14 mouse cellular contexts compared by ENCODE assay signal in the genomic region with DNA sequence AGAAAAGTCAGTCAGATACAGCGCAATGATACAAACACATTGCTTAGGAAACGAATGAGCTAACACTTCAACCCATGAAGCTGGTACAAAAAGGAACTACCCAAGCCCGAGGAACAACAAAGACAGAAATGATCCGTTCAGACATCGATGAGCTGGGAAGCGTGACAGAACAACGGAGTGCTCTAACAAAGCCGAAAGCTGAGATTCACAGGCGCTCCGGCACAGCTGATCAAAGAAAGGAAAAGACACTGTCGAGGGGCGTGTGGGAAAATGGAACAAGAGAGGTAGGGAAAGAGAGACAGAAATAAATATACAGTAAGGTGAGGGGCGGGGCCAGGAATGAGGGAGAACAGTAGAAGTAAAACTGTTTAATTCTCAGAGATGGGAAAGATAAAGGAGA. TPM values are rescaled to one million over a fixed set of nuclear protein-coding genes. Genes with fewer than 3 reads are reported as not detected.
A peak's percentile ranks its signal among the peaks of the same experiment; 100 is the strongest.
DNase-seq lines count a peak whose midpoint lies in the region; ATAC-seq and TF ChIP-seq lines count a peak whose summit lies in the region.
"Had no signal": no experiment of that assay in that cellular context is flagged by ENCODE, and none has a peak within 500 bp of the region (broad histone marks: within the 10 kb centered on the region; RNA-seq: fewer than 3 reads in every experiment).

No protein-coding gene starts in this region.

- WGBS in embryonic facial prominence, embryonic 10.5 days = 78% methylated on average over 13 of the region's 13 CpGs
- WGBS in forebrain, embryonic 13.5 days = 44% methylated on average over 13 of the region's 13 CpGs
- 25% methylated on average over 13 of the region's 13 CpGs for WGBS in hindbrain, postnatal 0 days
- WGBS in neural tube, embryonic 12.5 days = 39% methylated on average over 13 of the region's 13 CpGs

- ATAC-seq in forebrain, embryonic 13.5 days = peak; percentile 69
- ATAC-seq in hindbrain, postnatal 0 days = peak; percentile 36; the same call in 1 of the 2 replicates
- ATAC-seq in neural tube, embryonic 12.5 days (ENCODE audit: low FRiP score, low read depth) = peak; percentile 63
- ATAC-seq: Patski had no signal

- DNase-seq in embryonic facial prominence, embryonic 10.5 days (ENCODE audit: low spot score) = no peak
- DNase-seq in hindbrain, postnatal 0 days (ENCODE audit: low spot score) = peak; percentile 25
- no peak for DNase-seq in thymus, adult 18-20 months
- DNase-seq in lung, postnatal 25 days (ENCODE audit: low spot score) = no peak
- no peak for DNase-seq in urinary bladder, postnatal 14 days (ENCODE audit: low spot score)
- DNase-seq: adrenal gland, adult 8-10 months; heart, adult 18-20 months; heart, postnatal 36 days; kidney, postnatal 36 days; liver, embryonic 13.5 days had no signal

- H3K9ac ChIP-seq in forebrain, embryonic 13.5 days = 0 out of 2 replicates have a peak overlapping the region, but pooled peaks have one; percentile 6
- H3K9ac ChIP-seq in hindbrain, postnatal 0 days (replicated peaks; ENCODE audit: low read length) = no peak overlapping the region
- no peak overlapping the region for H3K9ac ChIP-seq in neural tube, embryonic 12.5 days
- H3K9ac ChIP-seq: liver, embryonic 13.5 days had no signal

- H3K4me2 ChIP-seq in forebrain, embryonic 13.5 days = peak overlapping the region; percentile 17; the same call in 1 of the 2 replicates
- peak overlapping the region; percentile 22; the same call in 1 of the 2 replicates for H3K4me2 ChIP-seq in hindbrain, postnatal 0 days (ENCODE audit: low read depth, low read length)
- peak overlapping the region; percentile 36 for H3K4me2 ChIP-seq in neural tube, embryonic 12.5 days (replicated peaks)
- H3K4me2 ChIP-seq: liver, embryonic 13.5 days had no signal

- H3K4me3 ChIP-seq in embryonic facial prominence, embryonic 10.5 days = no peak overlapping the region
- no peak overlapping the region for H3K4me3 ChIP-seq in forebrain, embryonic 13.5 days
- H3K4me3 ChIP-seq in hindbrain, postnatal 0 days (ENCODE audit: low read length) = no peak overlapping the region
- H3K4me3 ChIP-seq in neural tube, embryonic 12.5 days = no peak overlapping the region
- H3K4me3 ChIP-seq: liver, embryonic 13.5 days had no signal

- no peak for TF ChIP-seq CTCF in hindbrain, postnatal 0 days (IDR thresholded peaks at IDR 0.05; ENCODE audit: low read depth)

- peaks cover 25% of the 10 kb centered on the region for H3K4me1 ChIP-seq in embryonic facial prominence, embryonic 10.5 days
- peaks cover 28% of the 10 kb centered on the region for H3K4me1 ChIP-seq in forebrain, embryonic 13.5 days
- H3K4me1 ChIP-seq in hindbrain, postnatal 0 days (ENCODE audit: insufficient read depth, low read length) = no peaks in the 10 kb centered on the region; the same call in 1 of the 2 replicates
- H3K4me1 ChIP-seq in neural tube, embryonic 12.5 days = peaks cover 32% of the 10 kb centered on the region

- H3K36me3 ChIP-seq in embryonic facial prominence, embryonic 10.5 days (replicated peaks) = no peaks in the 10 kb centered on the region
- no peaks in the 10 kb centered on the region for H3K36me3 ChIP-seq in forebrain, embryonic 13.5 days (ENCODE audit: poor library complexity, severe bottlenecking)
- no peaks in the 10 kb centered on the region for H3K36me3 ChIP-seq in hindbrain, postnatal 0 days (ENCODE audit: insufficient read depth, low read length)
- no peaks in the 10 kb centered on the region for H3K36me3 ChIP-seq in neural tube, embryonic 12.5 days
- H3K36me3 ChIP-seq: liver, embryonic 13.5 days had no signal

- H3K27ac ChIP-seq in embryonic facial prominence, embryonic 10.5 days (replicated peaks) = peak overlapping the region; percentile 30
- H3K27ac ChIP-seq in forebrain, embryonic 13.5 days = peak overlapping the region; percentile 69
- peak overlapping the region; percentile 32; the same call in 1 of the 2 replicates for H3K27ac ChIP-seq in hindbrain, postnatal 0 days
- peak overlapping the region; percentile 28; the same call in 1 of the 2 replicates for H3K27ac ChIP-seq in neural tube, embryonic 12.5 days
- H3K27ac ChIP-seq: liver, embryonic 13.5 days had no signal

- H3K27me3 ChIP-seq in embryonic facial prominence, embryonic 10.5 days (replicated peaks; ENCODE audit: low read depth, poor library complexity, severe bottlenecking) = no peaks in the 10 kb centered on the region
- H3K27me3 ChIP-seq in forebrain, embryonic 13.5 days = no peaks in the 10 kb centered on the region
- no peaks in the 10 kb centered on the region for H3K27me3 ChIP-seq in hindbrain, postnatal 0 days (ENCODE audit: insufficient read depth, low read length)
- no peaks in the 10 kb centered on the region for H3K27me3 ChIP-seq in neural tube, embryonic 12.5 days (replicated peaks)
- H3K27me3 ChIP-seq: CH12.LX; liver, embryonic 13.5 days; Patski had no signal

- H3K9me3 ChIP-seq in embryonic facial prominence, embryonic 10.5 days = no peaks in the 10 kb centered on the region
- no peaks in the 10 kb centered on the region for H3K9me3 ChIP-seq in forebrain, embryonic 13.5 days (replicated peaks)
- no peaks in the 10 kb centered on the region for H3K9me3 ChIP-seq in hindbrain, postnatal 0 days (ENCODE audit: low read length)
- no peaks in the 10 kb centered on the region for H3K9me3 ChIP-seq in neural tube, embryonic 12.5 days
- H3K9me3 ChIP-seq: liver, embryonic 13.5 days had no signal

RNA-seq across cellular contexts. Expression of gene Hhat, which starts 15.8 kb away (rescaled TPM):
- polyA plus RNA-seq in embryonic facial prominence, embryonic 10.5 days (2016; fragmentation: Nextera tagmentation; extraction: Ambion mirVana) = 9.3 and 9.9 TPM in 2 replicates
- 2.6 and 3.2 TPM in 2 replicates for polyA plus RNA-seq in forebrain, embryonic 13.5 days (2015; fragmentation: Nextera tagmentation; extraction: Ambion mirVana)
- total RNA-seq in hindbrain, postnatal 0 days (2014; rRNA removed) = 5.4 and 6.9 TPM in 2 replicates
- 3.5 and 3.7 TPM in 2 replicates for polyA plus RNA-seq in hindbrain, postnatal 0 days (2015; fragmentation: Nextera tagmentation; extraction: Ambion mirVana)
- polyA plus RNA-seq in neural tube, embryonic 12.5 days (2016; fragmentation: Nextera tagmentation; extraction: Ambion mirVana) = 7.0 and 7.2 TPM in 2 replicates
